Mouse (Mus musculus) embryo, embryonic 11 days (tissue): ENCODE data around the gene Rps12-ps3.
A peak's percentile ranks its signal among the peaks of the same experiment; 100 is the strongest.

Experiments
- DNase-seq: peaks from one replicate; pipeline ENCODE4 v3.0.0-alpha.2; 2015

Gene Rps12-ps3

DNA sequence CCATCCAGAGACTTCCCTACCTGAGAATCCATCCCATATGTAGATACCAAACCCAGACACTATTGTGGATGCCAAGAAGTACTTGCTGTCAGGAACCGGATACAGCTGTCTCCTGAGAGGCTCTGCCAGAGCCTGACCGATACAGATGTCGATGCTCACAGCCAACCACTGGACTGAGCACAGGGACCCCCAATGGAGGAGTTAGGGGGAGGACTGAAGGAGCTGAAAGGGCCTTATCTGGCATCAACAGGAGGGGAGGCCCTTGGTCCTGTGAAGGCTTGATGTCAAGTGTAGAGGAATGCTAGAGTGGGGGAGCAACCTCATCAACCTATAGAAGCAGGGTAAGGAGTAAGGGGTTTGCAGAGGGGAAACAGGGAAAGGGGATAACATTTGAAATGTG lies 30.7 kb downstream of the Rps12-ps3 start:
- DNase-seq, result no peak

DNA sequence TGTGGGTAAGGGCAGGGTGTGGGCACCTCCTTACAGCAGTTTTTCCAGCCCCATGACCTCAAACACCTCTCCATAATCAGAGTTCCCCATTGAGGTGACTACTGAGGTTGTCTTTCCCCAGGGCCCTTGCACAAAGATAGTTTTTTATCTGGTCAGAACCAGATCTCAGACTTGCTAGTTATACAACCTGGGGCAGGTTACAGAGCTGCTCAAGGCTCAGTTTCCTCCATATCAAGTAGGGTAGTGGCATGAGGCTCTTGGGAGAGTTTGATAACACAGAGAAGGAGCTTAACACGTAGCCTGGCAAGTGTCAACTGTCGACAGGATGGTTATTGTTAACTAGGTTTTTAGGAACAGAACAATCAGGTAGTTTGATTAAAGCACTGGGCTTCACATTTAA lies 32.8 kb downstream of the Rps12-ps3 start:
- no peak for DNase-seq

- no peak for DNase-seq
Measured at GRCm38 (mm10) chr19:59356388-59356787, 34.3 kb downstream of the Rps12-ps3 start.

DNA sequence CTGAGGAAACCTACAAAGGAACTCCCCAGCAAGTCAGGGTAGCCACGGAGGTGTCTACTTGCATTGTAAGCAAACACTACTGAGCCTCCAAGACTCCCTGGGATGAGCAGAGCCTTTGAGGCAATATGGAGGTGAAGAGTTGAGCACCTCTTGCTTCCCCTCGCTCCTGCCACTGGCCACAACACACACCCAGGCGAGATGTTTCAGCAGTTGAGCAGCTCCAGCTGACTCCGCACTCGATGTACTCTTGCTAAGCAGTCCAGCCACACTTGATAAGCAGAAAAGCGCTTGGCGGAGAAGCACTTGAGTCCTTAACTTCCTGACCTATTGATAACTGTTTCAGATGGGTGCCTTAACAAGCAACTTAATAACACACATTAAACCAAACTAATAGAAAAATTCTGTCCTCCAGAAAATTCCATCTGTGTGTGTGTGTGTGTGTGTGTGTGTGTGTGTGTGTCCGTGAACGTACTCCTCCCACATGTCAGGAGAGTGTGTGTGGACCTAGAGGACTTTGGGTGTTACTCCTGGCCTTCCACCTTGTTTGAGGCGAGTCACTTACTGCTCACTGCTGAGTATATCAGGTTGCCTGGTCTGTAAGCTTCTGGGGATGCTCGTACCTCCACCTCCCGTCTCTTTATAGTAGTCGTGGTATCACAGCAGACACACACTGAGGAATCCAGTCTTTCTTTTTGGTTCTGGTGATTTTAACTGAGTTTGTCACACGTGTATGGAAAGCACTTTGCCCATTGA lies 34.9 kb downstream of the Rps12-ps3 start:
- no peak for DNase-seq

DNA sequence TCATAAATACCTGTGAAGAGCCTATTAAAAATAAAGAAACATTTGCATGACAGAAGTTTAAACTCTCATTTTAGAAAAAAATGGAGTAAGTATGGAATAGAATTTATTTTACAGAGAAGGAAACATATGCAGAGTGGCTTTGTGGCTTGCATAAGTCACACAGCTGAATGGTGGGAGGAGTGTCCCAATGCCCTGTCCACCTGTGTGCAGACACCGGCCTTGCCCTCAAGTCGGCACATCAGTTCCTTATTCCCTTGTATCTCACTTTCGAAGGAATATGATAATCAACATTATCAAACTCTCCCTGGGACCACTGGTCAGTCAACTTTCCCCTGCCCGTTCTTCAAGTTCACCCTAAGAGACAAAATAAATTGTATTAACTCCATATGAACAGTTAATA lies 35.8 kb downstream of the Rps12-ps3 start:
- DNase-seq, result no peak

GRCm38 (mm10) chr19:59359202-59359601 lies 37.1 kb downstream of the Rps12-ps3 start:
- no peak for DNase-seq

DNA sequence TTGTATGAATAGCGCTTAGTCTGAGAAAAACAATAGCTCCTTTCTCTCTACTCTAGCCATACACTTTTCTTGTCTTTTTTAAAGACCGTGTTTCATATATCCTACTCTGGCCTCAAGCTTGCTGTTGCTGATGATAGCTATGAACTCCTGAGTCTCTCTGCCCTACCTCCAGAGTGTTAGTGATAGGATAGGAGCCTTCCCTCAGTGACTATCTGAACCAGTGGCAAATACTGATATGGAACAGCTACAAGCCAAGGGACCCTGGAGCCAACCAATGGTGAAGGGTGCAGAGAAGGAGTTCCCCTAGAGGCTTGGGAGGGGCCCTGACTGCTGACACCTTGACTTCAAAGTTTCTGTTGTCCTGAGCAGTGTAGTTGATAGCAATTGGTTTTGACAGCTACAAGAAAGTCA lies 38.4 kb downstream of the Rps12-ps3 start:
- DNase-seq, result peak; percentile 6

GRCm38 (mm10) chr19:59362646-59363045 lies 40.6 kb downstream of the Rps12-ps3 start:
- no peak for DNase-seq

DNA sequence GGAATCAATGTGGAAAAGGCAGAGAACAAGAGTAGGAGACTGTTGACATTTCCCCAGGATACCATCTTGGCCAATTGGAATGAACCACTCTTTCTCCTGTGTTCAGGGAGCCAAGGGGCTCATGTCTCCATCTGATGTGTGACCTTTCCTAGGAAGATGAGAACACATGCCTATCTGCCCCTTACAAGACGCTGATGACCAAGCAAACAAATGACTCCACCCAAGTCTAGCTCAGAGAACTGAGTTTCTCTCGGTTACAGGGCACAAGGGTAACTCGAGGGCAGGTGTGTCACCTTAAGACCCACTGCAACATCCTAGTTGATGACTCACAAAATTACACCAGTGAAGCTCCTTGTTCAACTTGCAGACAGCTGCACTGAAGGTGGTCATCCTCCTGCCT lies 41.6 kb downstream of the Rps12-ps3 start:
- no peak for DNase-seq

DNA sequence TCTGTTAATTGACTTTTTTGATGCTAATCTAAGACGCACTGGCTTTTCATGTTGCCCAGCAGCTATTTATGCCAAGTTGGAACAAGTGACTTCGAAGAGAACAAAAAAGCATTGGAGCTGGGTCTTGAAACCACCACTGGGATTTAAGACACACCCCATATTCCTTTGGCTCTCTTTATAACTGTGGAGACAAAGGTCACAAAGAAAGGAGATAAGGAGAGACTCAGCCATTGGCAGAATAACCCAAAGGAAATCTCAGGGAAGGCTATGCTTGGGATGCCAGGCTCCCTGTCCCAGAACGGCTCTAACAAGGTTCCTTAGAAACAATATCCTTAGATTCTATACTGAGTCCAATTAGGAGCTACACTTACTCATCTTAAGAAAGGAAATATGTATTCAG lies 44.6 kb downstream of the Rps12-ps3 start:
- DNase-seq, result no peak

DNA sequence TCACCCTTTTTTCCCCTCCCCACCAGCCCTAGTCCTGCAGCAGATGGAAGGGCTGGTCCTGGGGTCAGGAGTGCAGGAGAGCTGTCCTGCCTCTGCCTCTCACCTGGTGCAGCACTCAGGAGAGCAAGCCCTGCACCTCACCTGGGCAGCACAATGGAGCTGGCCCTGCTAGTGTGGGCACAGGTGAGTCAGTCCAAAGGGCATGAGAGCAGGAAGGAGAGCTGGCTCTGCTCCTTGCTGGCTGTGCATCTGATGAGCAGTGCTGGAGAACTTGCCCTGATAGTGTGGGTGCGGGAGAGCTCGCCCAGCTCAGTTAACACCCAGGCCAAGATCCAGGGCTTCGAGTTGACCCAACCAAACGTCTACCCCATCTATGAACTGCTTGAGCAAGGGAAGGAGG lies 45.8 kb downstream of the Rps12-ps3 start:
- no peak for DNase-seq

- DNase-seq, result no peak
Measured at GRCm38 (mm10) chr19:59371016-59371415, 48.9 kb downstream of the Rps12-ps3 start.
